Mouse (Mus musculus): ENCODE results near the gene Gm12695.

DNA sequence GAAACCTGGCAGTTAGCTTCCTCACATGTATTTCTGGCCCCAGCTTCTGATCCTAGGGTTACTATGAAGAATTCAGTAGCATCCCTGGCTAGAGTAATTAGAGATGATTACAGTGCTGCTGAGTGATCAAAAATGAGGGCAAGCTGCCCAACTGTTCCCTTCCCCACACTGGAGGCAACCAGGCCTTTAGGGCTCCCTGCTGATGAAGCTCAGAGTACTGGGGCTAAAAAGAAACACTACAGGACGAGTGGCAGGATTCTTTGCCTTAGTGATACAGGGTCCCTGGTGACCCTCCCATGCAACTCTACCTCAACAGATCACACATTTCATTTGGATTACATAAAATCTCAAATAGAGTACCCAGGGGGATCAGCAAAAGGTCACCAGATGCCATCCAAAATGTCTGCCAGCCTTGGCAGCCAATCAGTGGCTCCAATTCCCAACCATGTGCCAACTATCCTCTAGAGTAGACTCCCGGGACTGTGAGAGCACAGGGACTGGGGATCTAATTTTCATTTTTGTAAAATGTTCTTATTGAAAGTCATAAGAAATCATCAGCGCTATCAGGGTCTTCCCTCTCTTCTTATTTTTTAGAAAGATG lies 11.9 kb downstream of the Gm12695 start:
- TF ChIP-seq CTCF (IDR thresholded peaks at IDR 0.05; ENCODE audit: control insufficient read depth, insufficient read depth, insufficient read length) (no peak), MYOD1 (IDR thresholded peaks at IDR 0.05; ENCODE audit: control insufficient read depth, insufficient read length, low read depth) (no peak), USF1 (IDR thresholded peaks at IDR 0.05; ENCODE audit: low read depth) (no peak)
